Mouse (Mus musculus) left cerebral cortex, postnatal 4 days (tissue): Measurements from ENCODE around the gene Ascl3. TPM values are rescaled to one million over a fixed set of nuclear protein-coding genes. Genes with fewer than 3 reads are reported as not detected.

ENCODE experiments used
- DNase-seq: peaks from one replicate; pipeline ENCODE4 v3.0.0-alpha.2; 2022
- intact Hi-C: fragments of 180-260 bp; cut with DNase I; formaldehyde crosslinking; loops from one replicate; pipeline ENCODE4 v1.15.1; 2025
- total RNA-seq, 2 experiments: library from RNA; stranded (reverse); gene quantifications; 2 replicates each; pipeline ENCODE4 v1.2.3; 2021

Gene Ascl3
- total RNA-seq, result not detected

DNA sequence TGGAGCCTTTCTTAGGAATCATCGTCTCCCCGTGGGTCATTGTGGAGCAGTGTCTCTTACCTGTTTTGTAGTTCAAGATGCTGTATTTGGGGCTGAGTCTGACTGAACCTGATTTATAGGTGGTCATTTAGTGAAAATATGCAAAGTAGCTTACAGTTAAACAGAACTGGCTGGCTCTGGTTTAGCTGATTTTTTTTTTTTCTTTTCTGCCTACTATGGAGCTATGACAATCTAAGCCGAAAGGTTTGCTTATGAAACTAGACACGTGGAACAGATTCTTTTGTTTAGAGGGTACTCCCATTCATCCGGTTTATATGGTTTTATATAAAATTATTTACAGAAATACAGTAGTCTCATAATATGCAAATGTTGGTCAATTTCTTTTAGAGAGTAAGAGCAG lies at the start of gene Ascl3:
Gene Ascl3, minus strand, starts transcription at position 101 of the 400 bp plus-strand sequence.
- intact Hi-C loops, result no loop called here
- DNase-seq, result no peak

GRCm38 (mm10) chr7:109781087-109781469 lies 49.6 kb upstream of the Ascl3 start:
- DNase-seq, result no peak
- intact Hi-C loops, result no loop called here

- DNase-seq, result no peak
- intact Hi-C loops, result no loop called here
Measured at GRCm38 (mm10) chr7:109772251-109772650, 40.7 kb upstream of the Ascl3 start.

- intact Hi-C loops, result no loop called here
- no peak for DNase-seq
Measured at GRCm38 (mm10) chr7:109768699-109769383, 37.3 kb upstream of the Ascl3 start.

GRCm38 (mm10) chr7:109767575-109768350 lies 36.2 kb upstream of the Ascl3 start:
- DNase-seq, result no peak
- intact Hi-C loops, result no loop called here

GRCm38 (mm10) chr7:109764009-109764408 lies 32.5 kb upstream of the Ascl3 start:
- intact Hi-C loops, result no loop called here

GRCm38 (mm10) chr7:109756291-109756690 lies 24.8 kb upstream of the Ascl3 start:
- intact Hi-C loops, result no loop called here
- no peak for DNase-seq

More at GRCm38 (mm10) chr7:109764009-109764408, 32.5 kb upstream of the Ascl3 start:
- DNase-seq, result no peak

DNA sequence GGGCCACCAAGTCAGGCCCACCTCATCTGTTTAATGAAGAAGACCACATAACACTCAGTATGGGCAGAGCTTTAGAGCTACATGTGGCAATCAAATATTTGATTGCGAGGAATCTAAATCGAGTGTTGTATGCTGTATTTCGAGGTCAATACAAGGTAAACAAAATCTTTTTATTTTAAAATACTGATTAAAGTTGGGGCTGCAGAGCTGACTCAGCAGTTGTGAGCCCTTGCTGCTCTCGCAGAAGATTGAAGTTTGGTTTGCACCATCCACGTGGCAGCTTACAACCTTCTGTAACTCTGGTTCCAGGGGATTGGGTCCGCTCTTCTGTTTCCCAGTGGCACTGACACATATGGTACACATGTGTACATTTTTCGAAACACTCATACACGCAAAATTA lies 22.5 kb upstream of the Ascl3 start:
- intact Hi-C loops, result no loop called here
- DNase-seq, result no peak

GRCm38 (mm10) chr7:109752008-109752925 lies 20.7 kb upstream of the Ascl3 start, which contains the start of gene Tmem9b:
Gene Tmem9b (minus strand): TSS chr7:109752875.
- intact Hi-C loops, result no loop called here
- DNase-seq, result peak; percentile 78

GRCm38 (mm10) chr7:109751427-109752007 lies 20.0 kb upstream of the Ascl3 start:
- intact Hi-C loops, result no loop called here
- no peak for DNase-seq

DNA sequence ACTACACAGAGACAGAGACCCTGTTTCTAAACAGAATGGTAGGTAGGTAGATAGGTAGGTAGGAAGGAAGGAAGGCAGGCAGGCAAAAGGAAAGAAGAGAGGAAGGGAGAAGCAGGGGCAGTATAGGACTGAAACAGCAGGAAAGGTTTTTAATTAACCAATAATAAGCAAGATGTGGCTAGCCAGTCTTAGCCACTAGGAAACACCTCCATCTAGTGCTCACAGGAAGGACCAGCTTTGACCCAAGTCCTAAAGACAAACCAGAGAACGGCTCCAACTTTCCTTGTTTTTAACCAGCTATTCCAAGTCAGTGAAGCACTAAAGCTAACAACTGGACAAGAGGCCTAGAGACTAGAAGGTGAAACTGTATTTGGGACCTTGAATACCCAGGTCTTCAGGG lies 16.2 kb upstream of the Ascl3 start:
- intact Hi-C loops, result loop anchor here (10.0 kb wide), 1 partner anchor 307 kb away; no protein-coding TSS in a partner anchor
- DNase-seq, result no peak

DNA sequence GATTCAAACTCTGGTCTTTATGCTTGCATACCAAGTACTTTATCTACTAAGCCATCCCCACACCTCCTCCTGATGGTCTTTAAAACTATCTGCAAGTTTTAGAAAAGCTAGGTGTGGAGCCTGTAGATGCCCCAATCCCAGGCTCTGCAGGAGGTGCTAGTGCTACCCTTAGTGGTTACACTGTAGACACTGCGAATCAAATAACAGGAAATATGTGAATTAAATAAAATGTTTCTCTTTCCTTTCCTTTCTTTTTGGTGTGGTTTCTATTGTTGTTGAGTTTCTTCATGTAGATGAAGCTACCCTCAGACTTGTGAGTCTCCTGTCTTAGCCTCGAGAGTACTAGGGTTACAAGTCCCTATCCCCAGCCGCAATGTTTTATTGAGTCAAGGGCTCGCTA lies 10.2 kb upstream of the Ascl3 start:
- no peak for DNase-seq
- intact Hi-C loops, result loop anchor here (10.0 kb wide), 1 partner anchor 313 kb away; no protein-coding TSS in a partner anchor

DNA sequence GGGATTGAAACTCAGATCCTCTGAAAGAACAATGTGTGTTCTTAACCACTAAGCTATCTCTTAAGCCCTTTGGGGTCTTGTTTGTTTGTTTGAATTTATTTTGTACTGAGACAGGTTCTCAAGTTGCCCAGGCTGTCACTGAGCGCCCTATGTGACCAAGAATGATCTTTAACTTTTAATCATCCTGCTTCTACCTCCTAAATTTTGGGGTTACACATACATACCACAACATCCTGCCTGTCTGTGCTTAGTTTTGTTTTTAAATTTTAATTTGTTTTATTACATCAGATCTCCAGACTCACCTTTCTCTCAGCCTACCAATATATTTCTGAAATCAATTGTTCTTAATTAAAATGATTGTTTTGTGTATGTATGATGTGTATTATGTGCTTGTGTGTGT lies 9.5 kb upstream of the Ascl3 start:
- intact Hi-C loops, result loop anchor here (10.0 kb wide), 1 partner anchor 314 kb away; no protein-coding TSS in a partner anchor

DNA sequence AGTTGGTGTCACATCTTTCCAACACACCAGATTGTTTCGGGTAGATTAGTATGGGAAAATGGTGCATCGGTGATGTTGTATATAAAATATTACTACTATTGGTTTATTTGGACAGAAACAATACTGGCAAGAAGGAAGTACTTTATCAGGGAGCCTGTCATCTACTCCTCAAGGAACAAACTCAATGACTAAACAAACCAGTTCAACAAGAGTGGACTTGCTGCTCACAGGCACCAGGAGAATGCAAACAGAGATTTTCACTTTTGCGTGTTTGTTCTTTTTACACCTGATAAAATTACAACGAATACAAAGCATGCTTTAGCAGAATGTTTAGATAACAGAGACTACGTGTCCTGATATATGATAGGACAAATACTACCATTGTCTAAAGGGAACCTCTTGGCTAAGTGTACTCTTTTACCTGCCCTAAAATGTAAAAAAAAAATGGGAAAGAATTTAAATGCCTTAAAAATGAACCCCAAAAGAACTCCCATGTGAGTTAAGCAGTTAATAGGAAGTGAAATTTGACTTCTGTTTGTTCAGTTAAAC lies 8.4 kb upstream of the Ascl3 start:
- intact Hi-C loops, result loop anchor here (10.0 kb wide), 1 partner anchor 315 kb away; no protein-coding TSS in a partner anchor
- no peak for DNase-seq

More for the DNA sequence above, 9.5 kb upstream of the Ascl3 start:
- DNase-seq, result no peak

DNA sequence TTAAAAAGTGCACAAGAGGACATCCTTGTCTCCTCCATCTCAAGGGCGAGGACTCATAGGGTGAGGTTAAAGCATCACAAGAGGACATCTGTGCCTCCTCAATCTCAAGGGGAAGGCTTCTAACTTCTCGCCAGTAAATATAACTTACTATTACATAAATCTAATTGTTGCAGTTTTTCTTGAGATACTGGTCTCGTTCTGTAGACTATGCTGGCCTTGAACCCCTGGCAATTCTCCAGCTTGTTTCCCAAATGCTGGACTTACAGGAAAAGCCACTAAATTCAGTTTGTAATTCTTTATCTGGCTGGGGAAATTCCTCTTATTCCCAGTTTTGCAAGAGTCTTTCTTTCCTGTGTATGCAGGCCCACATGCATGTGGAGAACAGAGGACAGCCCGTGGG lies 3.3 kb upstream of the Ascl3 start:
- intact Hi-C loops, result no loop called here
- DNase-seq, result no peak

- intact Hi-C loops, result loop anchor here (10.0 kb wide), 1 partner anchor 199 kb away; no protein-coding TSS in a partner anchor
- no peak for DNase-seq
Measured at GRCm38 (mm10) chr7:109723697-109724096, 7.8 kb downstream of the Ascl3 start, which contains the start of gene BC051019. Gene BC051019 (minus strand): TSS chr7:109723850.

DNA sequence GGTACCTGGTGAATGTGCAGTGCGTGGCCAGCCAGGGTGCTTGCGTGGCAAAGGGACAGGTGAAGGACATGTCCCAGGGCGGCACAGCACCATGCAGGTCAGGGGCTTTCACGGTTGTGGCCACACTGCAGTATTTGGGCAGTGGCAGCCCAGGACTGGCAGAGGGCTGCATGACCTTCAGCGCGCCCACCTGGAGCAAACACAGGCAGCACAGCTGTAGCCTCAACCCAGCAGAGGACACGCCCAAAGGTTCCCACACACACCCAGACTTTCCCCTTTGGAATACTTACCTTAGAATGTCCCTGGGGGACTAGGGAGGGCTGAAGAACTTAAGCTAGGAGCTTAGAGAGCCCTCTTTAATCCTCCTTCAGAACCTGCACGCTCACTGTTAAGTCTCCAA lies 8.4 kb downstream of the Ascl3 start:
- intact Hi-C loops, result loop anchor here (10.0 kb wide), 1 partner anchor 198 kb away; no protein-coding TSS in a partner anchor
- DNase-seq, result no peak

- no peak for DNase-seq
Measured at GRCm38 (mm10) chr7:109722618-109723017, 8.9 kb downstream of the Ascl3 start.

GRCm38 (mm10) chr7:109719286-109719685 lies 12.2 kb downstream of the Ascl3 start:
- DNase-seq, result peak; percentile 22
- intact Hi-C loops, result no loop called here

More at GRCm38 (mm10) chr7:109722618-109723017, 8.9 kb downstream of the Ascl3 start:
- intact Hi-C loops, result loop anchor here (10.0 kb wide), 1 partner anchor 198 kb away; no protein-coding TSS in a partner anchor
